Mouse (Mus musculus) gastrocnemius, adult 18-20 months (tissue): ENCODE measurements around the gene Fkbp1a. TPM values are rescaled to one million over a fixed set of nuclear protein-coding genes. Genes with fewer than 3 reads are reported as not detected.

ENCODE experiments used
- DNase-seq: peaks from one replicate; pipeline ENCODE4 v3.0.0; 2021; ENCODE audit warnings: low spot score
- total RNA-seq, 2 experiments: library from RNA; stranded (reverse); gene quantifications; 2 replicates each; pipeline ENCODE4 v1.2.3; 2021

Fkbp1a gene
- total RNA-seq, 2 experiments from 2014 or later = 157 to 163 TPM

- DNase-seq = peak; percentile 66
Observed at GRCm38 (mm10) chr2:151605437-151605987, 63.2 kb downstream of the Fkbp1a start.

GRCm38 (mm10) chr2:151608435-151608834, 66.2 kb downstream of the Fkbp1a start:
- no peak for DNase-seq

GRCm38 (mm10) chr2:151609974-151610373, 67.7 kb downstream of the Fkbp1a start:
- no peak for DNase-seq

Other genes starting within 250 kb of the Fkbp1a start
- not detected for gene 4921509C19Rik, start 66.3 kb upstream of the Fkbp1a start, total RNA-seq
- gene Nsfl1c, start 48.3 kb upstream of the Fkbp1a start, total RNA-seq = 10 to 100 TPM; 81.6 to 83.1 TPM
- 1 to 10 TPM in 1 of 2 experiments, under 1 TPM in 1; 0.74 to 1.2 TPM for gene Sdcbp2, start 30.1 kb downstream of the Fkbp1a start, total RNA-seq
- gene Snph, start 90.1 kb downstream of the Fkbp1a start, total RNA-seq = 10 to 100 TPM; 30.7 to 33.2 TPM
- not detected for gene Rad21l, start 126.0 kb downstream of the Fkbp1a start, total RNA-seq
- gene Tmem74b, start 159.5 kb downstream of the Fkbp1a start, total RNA-seq = 1 to 10 TPM in 1 of 2 experiments, under 1 TPM in 1; 0.89 to 1.4 TPM
- 10 to 100 TPM; 15.6 to 18.4 TPM for gene Psmf1, start 201.7 kb downstream of the Fkbp1a start, total RNA-seq